Mouse (Mus musculus) liver, postnatal 0 days (tissue): Measurements from ENCODE around the gene Dtd1. TPM values are rescaled to one million over a fixed set of nuclear protein-coding genes. Genes with fewer than 3 reads are reported as not detected.

Source experiments
- ATAC-seq: fragments of 200-750 bp; cut with Nextera tagmentation; 2 replicates; pipeline ENCODE4 v1.8.0; 2017; ENCODE audit warnings: mild to moderate bottlenecking, moderate library complexity
- DNase-seq: peaks from one replicate; pipeline ENCODE4 v3.0.0-alpha.2; 2016
- H3K27ac ChIP-seq: fragments of 300-500 bp; sonication (generic); 2 replicates; pipeline ENCODE4 v1.5.1; 2014; ENCODE audit warnings: antibody characterized with exemption, moderate library complexity, mild to moderate bottlenecking, low read depth
- H3K27me3 ChIP-seq: fragments of 300-500 bp; sonication (generic); 2 replicates; pipeline ENCODE4 v1.6.1; 2014; ENCODE audit warnings: low read length, control low read depth, mixed read lengths; ENCODE audit not compliant: insufficient read depth
- H3K36me3 ChIP-seq: fragments of 300-500 bp; sonication (generic); replicated peaks from 2 replicates; pipeline ENCODE4 v1.6.1; 2014; ENCODE audit warnings: mild to moderate bottlenecking, control low read depth, low read length, moderate library complexity, mixed read lengths; ENCODE audit not compliant: insufficient read depth
- H3K4me1 ChIP-seq: fragments of 300-500 bp; sonication (generic); 2 replicates; pipeline ENCODE4 v1.6.1; 2014; ENCODE audit warnings: antibody characterized with exemption, mild to moderate bottlenecking, control low read depth; ENCODE audit not compliant: insufficient read depth
- H3K4me2 ChIP-seq: fragments of 300-500 bp; sonication (generic); 2 replicates; pipeline ENCODE4 v1.6.1; 2014; ENCODE audit warnings: low read depth, mild to moderate bottlenecking, low read length, moderate library complexity, mixed read lengths
- H3K4me3 ChIP-seq: fragments of 300-500 bp; sonication (generic); 2 replicates; pipeline ENCODE4 v1.5.1; 2014; ENCODE audit warnings: low read depth, low read length
- H3K9ac ChIP-seq: fragments of 300-500 bp; sonication (generic); replicated peaks from 2 replicates; pipeline ENCODE4 v1.6.1; 2014; ENCODE audit warnings: mild to moderate bottlenecking, moderate library complexity
- H3K9me3 ChIP-seq: fragments of 300-500 bp; sonication (generic); 2 replicates; pipeline ENCODE4 v1.6.1; 2016; ENCODE audit warnings: mild to moderate bottlenecking, control low read depth, low read length, mixed read lengths
- CTCF ChIP-seq: sonication (generic); IDR thresholded peaks from 2 replicates; pipeline ENCODE4 v1.5.1; 2016; ENCODE audit warnings: antibody characterized with exemption, low read depth
- EP300 ChIP-seq: IDR thresholded peaks from 2 replicates; pipeline ENCODE4 v1.6.1; 2016; ENCODE audit warnings: antibody characterized with exemption, low read depth, mild to moderate bottlenecking
- WGBS: fragments of 180-500 bp; shearing (Covaris S2); extraction: QIAGEN DNeasy Blood & Tissue Kit; methylation state at CpG from one replicate; pipeline ENCODE4 v1.1.7; 2014; ENCODE audit not compliant: insufficient replicate concordance; 5-methylcytosine and 5-hydroxymethylcytosine counted together
- polyA plus RNA-seq: library from polyadenylated mRNA; unstranded; fragments of >200 nt; fragmentation: Nextera tagmentation; extraction: Ambion mirVana; gene quantifications from 2 replicates; pipeline ENCODE4 v1.2.1, GENCODE M21; 2015

The Dtd1 gene
- polyA plus RNA-seq, 1 experiment from 2014 or later: 17.1 TPM

- no peak overlapping the region for H3K4me2 ChIP-seq
- H3K27me3 ChIP-seq: no peaks in the 10 kb centered on the region
- peak; percentile 9 for DNase-seq
- ATAC-seq: no peak
- 68% methylated on average over 16 of the region's 16 CpGs for WGBS
- H3K36me3 ChIP-seq: no peaks in the 10 kb centered on the region
- H3K27ac ChIP-seq: no peak overlapping the region
- TF ChIP-seq EP300 (no peak), CTCF (no peak)
- no peaks in the 10 kb centered on the region for H3K4me1 ChIP-seq
- H3K9ac ChIP-seq: no peak overlapping the region
- no peaks in the 10 kb centered on the region for H3K9me3 ChIP-seq
- H3K4me3 ChIP-seq: no peak overlapping the region
Observed at GRCm38 (mm10) chr2:144617074-144617874, 17.6 kb downstream of the Dtd1 start.

GRCm38 (mm10) chr2:144621491-144621890, 21.8 kb downstream of the Dtd1 start:
- H3K4me1 ChIP-seq: no peaks in the 10 kb centered on the region
- no peak overlapping the region for H3K4me2 ChIP-seq
- H3K4me3 ChIP-seq: no peak overlapping the region
- DNase-seq: peak; percentile 6
- no peak overlapping the region for H3K27ac ChIP-seq
- TF ChIP-seq CTCF (no peak), EP300 (no peak)
- H3K9ac ChIP-seq: no peak overlapping the region
- ATAC-seq: no peak
- H3K36me3 ChIP-seq: no peaks in the 10 kb centered on the region
- no peaks in the 10 kb centered on the region for H3K9me3 ChIP-seq
- 83% methylated on average over 6 of the region's 6 CpGs for WGBS
- H3K27me3 ChIP-seq: no peaks in the 10 kb centered on the region

- 70% methylated on average over 2 of the region's 2 CpGs for WGBS
- TF ChIP-seq EP300: no peak
- no peak for TF ChIP-seq CTCF
- H3K27me3 ChIP-seq: no peaks in the 10 kb centered on the region
- no peak overlapping the region for H3K9ac ChIP-seq
- H3K27ac ChIP-seq: no peak overlapping the region
- H3K36me3 ChIP-seq: no peaks in the 10 kb centered on the region
- no peak overlapping the region for H3K4me2 ChIP-seq
- ATAC-seq (no peak), DNase-seq (peak; percentile 9)
- no peaks in the 10 kb centered on the region for H3K9me3 ChIP-seq
- H3K4me1 ChIP-seq: no peaks in the 10 kb centered on the region
- H3K4me3 ChIP-seq: no peak overlapping the region
Observed at GRCm38 (mm10) chr2:144633551-144633950, 33.9 kb downstream of the Dtd1 start.

- ATAC-seq: no peak
- H3K9ac ChIP-seq: no peak overlapping the region
- H3K27ac ChIP-seq: no peak overlapping the region
Observed at GRCm38 (mm10) chr2:144634231-144634630, 34.5 kb downstream of the Dtd1 start.

GRCm38 (mm10) chr2:144634729-144635128, 35.0 kb downstream of the Dtd1 start:
- H3K27me3 ChIP-seq: no peaks in the 10 kb centered on the region
- DNase-seq (no peak), ATAC-seq (no peak)
- H3K4me1 ChIP-seq: no peaks in the 10 kb centered on the region
- no peak for TF ChIP-seq CTCF
- TF ChIP-seq EP300: no peak
- H3K27ac ChIP-seq: no peak overlapping the region
- no peak overlapping the region for H3K4me3 ChIP-seq
- WGBS: 82% methylated on average over 2 of the region's 2 CpGs
- no peak overlapping the region for H3K9ac ChIP-seq
- H3K36me3 ChIP-seq: no peaks in the 10 kb centered on the region
- no peak overlapping the region for H3K4me2 ChIP-seq
- no peaks in the 10 kb centered on the region for H3K9me3 ChIP-seq

More at GRCm38 (mm10) chr2:144634231-144634630, 34.5 kb downstream of the Dtd1 start:
- Histone ChIP-seq H3K27me3 (no peaks in the 10 kb centered on the region), H3K9me3 (no peaks in the 10 kb centered on the region), H3K4me3 (no peak overlapping the region), H3K36me3 (no peaks in the 10 kb centered on the region), H3K4me1 (no peaks in the 10 kb centered on the region), H3K4me2 (no peak overlapping the region)
- TF ChIP-seq CTCF (no peak), EP300 (no peak)
- WGBS: 68% methylated on average over 5 of the region's 5 CpGs
- no peak for DNase-seq

GRCm38 (mm10) chr2:144635644-144636320, 36.1 kb downstream of the Dtd1 start:
- ATAC-seq (peak; percentile 38; the same call in 1 of the 2 replicates), DNase-seq (peak; percentile 63)
- Histone ChIP-seq H3K4me2 (no peak overlapping the region), H3K27ac (no peak overlapping the region), H3K27me3 (no peaks in the 10 kb centered on the region), H3K36me3 (no peaks in the 10 kb centered on the region), H3K4me1 (no peaks in the 10 kb centered on the region), H3K4me3 (no peak overlapping the region), H3K9ac (no peak overlapping the region), H3K9me3 (no peaks in the 10 kb centered on the region)
- TF ChIP-seq CTCF (peak; percentile 91), EP300 (no peak)
- whole genome bisulfite sequencing: 20% methylated on average over 5 of the region's 5 CpGs
